Mouse (Mus musculus) inflammation-experienced regulatory T-cells, adult 16 weeks (primary cell): ENCODE results near the gene Snw1. TPM values are rescaled to one million over a fixed set of nuclear protein-coding genes. Genes with fewer than 3 reads are reported as not detected.

Experiments
- polyA plus RNA-seq: library from polyadenylated mRNA; unstranded; fragments of 100-300 nt; shearing (Covaris generic); gene quantifications from one replicate; pipeline ENCODE4 v1.2.1, GENCODE M21; 2017

The Snw1 gene
- polyA plus RNA-seq, result 215 TPM

DNA sequence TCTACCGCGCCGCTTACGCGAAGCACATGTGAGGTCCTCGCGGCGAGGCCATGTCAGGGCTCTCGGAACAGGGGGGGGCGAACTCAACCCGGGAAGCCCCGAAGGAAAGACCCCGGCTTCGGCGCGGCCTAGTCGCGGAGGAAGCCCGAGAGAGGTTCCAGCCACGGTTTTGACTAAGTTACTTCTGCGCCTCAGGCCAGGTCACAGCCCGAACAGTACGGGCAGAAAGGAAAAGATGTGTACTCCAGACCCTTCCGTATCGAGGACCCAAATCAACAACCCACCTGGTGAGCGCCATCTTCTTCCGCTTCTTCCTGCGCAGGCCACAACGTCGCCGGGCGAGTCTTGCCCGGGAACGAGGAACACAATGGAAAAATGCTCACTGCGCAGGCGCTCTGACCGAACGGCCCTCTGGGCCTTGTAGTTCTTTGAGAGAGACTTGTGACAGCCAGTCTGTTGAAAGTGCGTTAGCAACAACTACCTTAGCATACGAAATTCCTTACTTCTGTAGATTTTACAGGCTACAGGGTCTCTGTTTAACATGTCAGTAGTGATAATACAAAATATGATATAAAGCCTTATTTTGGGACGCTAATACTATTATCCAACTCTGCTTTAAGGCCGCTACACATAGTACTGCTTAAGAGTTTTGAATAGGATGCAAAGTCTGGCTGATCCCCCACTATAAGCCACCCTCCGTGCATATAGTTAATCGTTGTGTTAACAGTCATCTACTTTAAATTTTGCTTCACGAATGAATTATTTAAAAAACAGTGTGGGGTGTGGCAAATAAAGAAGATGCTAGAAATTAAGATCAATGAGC lies at the start of gene Snw1:
Snw1 (minus strand) TSS at position 311 of the 823 bp plus-strand sequence.

DNA sequence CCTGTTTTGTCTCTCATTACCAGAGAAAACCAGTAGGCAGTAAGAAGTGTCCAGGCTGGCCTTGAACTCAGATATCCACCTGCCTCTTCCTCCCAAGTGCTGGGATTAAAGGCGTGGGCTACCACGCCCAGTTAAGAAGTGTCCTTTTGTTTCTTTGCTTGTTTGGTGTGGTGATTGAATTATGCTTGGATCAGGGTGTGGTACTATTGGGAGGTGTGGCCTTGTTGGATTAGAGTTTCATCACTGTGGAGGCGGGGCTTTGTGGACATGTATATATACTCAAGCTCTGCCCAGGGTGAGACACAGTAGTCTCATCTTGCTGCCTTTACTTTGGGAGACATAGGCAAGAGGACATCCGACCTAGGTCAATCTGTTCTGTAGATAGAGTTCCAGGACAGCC lies 41.9 kb upstream of the Snw1 start, which contains the start of gene Gm8300:
Gm8300 (plus strand) TSS at position 301 of the 400 bp plus-strand sequence.

DNA sequence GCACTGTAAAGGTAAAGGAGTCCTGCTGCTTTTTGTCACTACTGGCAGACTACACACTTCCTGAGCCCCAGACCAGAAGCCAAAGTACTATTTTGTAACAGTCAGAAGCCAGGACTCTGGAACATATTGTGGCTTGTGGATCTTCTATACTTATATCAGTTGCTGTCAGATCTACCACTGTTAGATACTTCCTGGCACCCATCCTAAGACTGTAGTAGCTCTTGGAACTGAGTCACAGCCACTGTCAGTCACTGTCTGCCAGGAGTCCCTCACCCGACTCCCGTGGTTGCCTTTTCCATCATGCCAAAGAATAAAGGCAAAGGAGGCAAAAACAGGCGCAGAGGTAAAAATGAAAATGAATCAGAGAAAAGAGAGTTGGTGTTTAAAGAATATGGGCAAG lies 22.3 kb upstream of the Snw1 start, which contains the start of gene Gm5788:
Gm5788 (plus strand) TSS at position 301 of the 400 bp plus-strand sequence.

DNA sequence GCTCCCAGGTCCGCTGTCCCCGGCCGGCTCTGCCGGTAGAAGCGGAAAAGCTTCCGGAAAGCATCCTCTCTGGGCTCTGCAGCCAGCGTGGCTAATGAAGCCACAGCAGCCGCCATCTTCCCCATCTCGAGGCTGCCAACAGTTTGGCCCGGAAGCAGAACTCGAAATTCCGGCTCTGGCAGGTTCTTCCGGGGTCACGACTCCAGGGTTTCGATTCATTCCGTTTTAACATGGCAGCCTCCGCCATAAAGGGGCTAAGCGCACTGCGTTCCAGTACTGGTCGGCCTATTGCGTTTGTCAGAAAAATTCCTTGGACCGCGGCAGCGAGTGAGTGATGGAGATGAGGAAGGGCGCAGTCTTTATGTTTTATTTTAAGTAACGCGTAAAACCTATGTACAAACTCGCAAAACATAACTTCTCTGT lies 28.4 kb downstream of the Snw1 start, which contains the start of the genes Slirp and Alkbh1:
Slirp (plus strand) TSS at position 197 of the 423 bp plus-strand sequence.
Alkbh1 (minus strand) TSS at position 318 of the 423 bp plus-strand sequence.

Other genes starting within 250 kb of the Snw1 start
- 1.3 TPM for gene Noxred1, start 233.5 kb downstream of the Snw1 start, polyA plus RNA-seq
- gene Vipas39, start 206.0 kb downstream of the Snw1 start, polyA plus RNA-seq, result 43.5 TPM
- gene Ahsa1, start 205.8 kb downstream of the Snw1 start, polyA plus RNA-seq, result 183 TPM
- gene Ism2, start 172.6 kb downstream of the Snw1 start, polyA plus RNA-seq, result not detected
- 133 TPM for gene Sptlc2, start 83.9 kb downstream of the Snw1 start, polyA plus RNA-seq
- 78.4 TPM for gene Slirp, start 28.4 kb downstream of the Snw1 start, polyA plus RNA-seq
- 84.3 TPM for gene Alkbh1, start 28.3 kb downstream of the Snw1 start, polyA plus RNA-seq
- gene Gm5788, start 22.4 kb upstream of the Snw1 start, polyA plus RNA-seq, result not detected
- not detected for gene Gm8300, start 42.0 kb upstream of the Snw1 start, polyA plus RNA-seq
- not detected for gene Oog1, start 130.4 kb upstream of the Snw1 start, polyA plus RNA-seq
- not detected for gene Gm4027, start 146.6 kb upstream of the Snw1 start, polyA plus RNA-seq
- not detected for gene Gm16381, start 172.3 kb upstream of the Snw1 start, polyA plus RNA-seq